Mouse (Mus musculus): ENCODE results near the gene Sp4. TPM values are rescaled to one million over a fixed set of nuclear protein-coding genes. Genes with fewer than 3 reads are reported as not detected.
A peak's percentile ranks its signal among the peaks of the same experiment; 100 is the strongest.

Sp4 gene
- polyA plus RNA-seq, 1 experiment from 2014 or later, result 21.4 TPM

- peak; percentile 89 for ATAC-seq (ENCODE audit: low FRiP score, low read depth)
- WGBS, result under 1% methylated on average over 62 of the region's 74 CpGs
- H3K4me1 ChIP-seq, result peaks cover 21% of the 10 kb centered on the region
- peaks cover 8% of the 10 kb centered on the region; the same call in 1 of the 2 replicates for H3K36me3 ChIP-seq
- peak overlapping the region; percentile 76 for H3K4me3 ChIP-seq
- H3K27me3 ChIP-seq, result no peaks in the 10 kb centered on the region
- H3K9me3 ChIP-seq, result no peaks in the 10 kb centered on the region
- H3K27ac ChIP-seq (replicated peaks), result peak overlapping the region; percentile 97
- H3K4me2 ChIP-seq (replicated peaks), result peak overlapping the region; percentile 67
- H3K9ac ChIP-seq (replicated peaks), result peak overlapping the region; percentile 70
Measured at GRCm38 (mm10) chr12:118301866-118302835, 911 bp upstream of the Sp4 start.

- Histone ChIP-seq H3K9me3 (no peaks in the 10 kb centered on the region), H3K36me3 (peaks cover 8% of the 10 kb centered on the region; the same call in 1 of the 2 replicates), H3K27ac (replicated peaks) (peak overlapping the region; percentile 97), H3K4me3 (peak overlapping the region; percentile 76), H3K27me3 (no peaks in the 10 kb centered on the region), H3K9ac (replicated peaks) (peak overlapping the region; percentile 70), H3K4me2 (replicated peaks) (peak overlapping the region; percentile 59), H3K4me1 (peaks cover 26% of the 10 kb centered on the region)
- ATAC-seq (ENCODE audit: low FRiP score, low read depth), result no peak
- 0% methylated on average over 13 of the region's 13 CpGs for WGBS
Measured at GRCm38 (mm10) chr12:118300754-118301071, 527 bp downstream of the Sp4 start.

GRCm38 (mm10) chr12:118299956-118300355 is 1.3 kb downstream of the Sp4 start:
- WGBS, result 30% methylated on average over 6 of the region's 6 CpGs
- Histone ChIP-seq H3K9me3 (no peaks in the 10 kb centered on the region), H3K9ac (replicated peaks) (no peak overlapping the region), H3K27me3 (no peaks in the 10 kb centered on the region), H3K4me1 (peaks cover 26% of the 10 kb centered on the region), H3K27ac (replicated peaks) (no peak overlapping the region), H3K36me3 (peaks cover 12% of the 10 kb centered on the region; the same call in 1 of the 2 replicates), H3K4me3 (peak overlapping the region; percentile 76), H3K4me2 (replicated peaks) (peak overlapping the region; percentile 59)
- no peak for ATAC-seq (ENCODE audit: low FRiP score, low read depth)

GRCm38 (mm10) chr12:118299172-118299571 is 2.1 kb downstream of the Sp4 start:
- peak overlapping the region; percentile 44 for H3K4me2 ChIP-seq (replicated peaks)
- peaks cover 12% of the 10 kb centered on the region; the same call in 1 of the 2 replicates for H3K36me3 ChIP-seq
- no peak overlapping the region for H3K4me3 ChIP-seq
- H3K4me1 ChIP-seq, result peaks cover 26% of the 10 kb centered on the region
- WGBS, result 80% methylated on average over 9 of the region's 9 CpGs
- no peaks in the 10 kb centered on the region for H3K9me3 ChIP-seq
- H3K27me3 ChIP-seq, result no peaks in the 10 kb centered on the region
- H3K9ac ChIP-seq (replicated peaks), result no peak overlapping the region
- ATAC-seq (ENCODE audit: low FRiP score, low read depth), result no peak
- no peak overlapping the region for H3K27ac ChIP-seq (replicated peaks)

- Histone ChIP-seq H3K9ac (replicated peaks) (no peak overlapping the region), H3K4me1 (peaks cover 26% of the 10 kb centered on the region), H3K9me3 (no peaks in the 10 kb centered on the region), H3K36me3 (peaks cover 12% of the 10 kb centered on the region; the same call in 1 of the 2 replicates), H3K27ac (replicated peaks) (no peak overlapping the region), H3K4me2 (replicated peaks) (peak overlapping the region; percentile 44), H3K4me3 (peak overlapping the region; percentile 12; the same call in 1 of the 2 replicates), H3K27me3 (no peaks in the 10 kb centered on the region)
- WGBS, result 91% methylated on average over 2 of the region's 2 CpGs
- ATAC-seq (ENCODE audit: low FRiP score, low read depth), result no peak
Measured at GRCm38 (mm10) chr12:118298516-118298915, 2.7 kb downstream of the Sp4 start.

GRCm38 (mm10) chr12:118296236-118296635 is 5.0 kb downstream of the Sp4 start:
- H3K4me2 ChIP-seq (replicated peaks), result peak overlapping the region; percentile 47; the same call in 1 of the 2 replicates
- no peak for ATAC-seq (ENCODE audit: low FRiP score, low read depth)
- WGBS, result 91% methylated on average over 2 of the region's 2 CpGs

GRCm38 (mm10) chr12:118295793-118296192 is 5.4 kb downstream of the Sp4 start:
- Histone ChIP-seq H3K4me3 (no peak overlapping the region), H3K4me1 (peaks cover 26% of the 10 kb centered on the region), H3K27me3 (no peaks in the 10 kb centered on the region), H3K36me3 (peaks cover 14% of the 10 kb centered on the region; the same call in 1 of the 2 replicates), H3K9me3 (no peaks in the 10 kb centered on the region), H3K9ac (replicated peaks) (no peak overlapping the region), H3K4me2 (replicated peaks) (no peak overlapping the region), H3K27ac (replicated peaks) (no peak overlapping the region)
- 94% methylated on average over 1 of the region's 1 CpGs for WGBS
- ATAC-seq (ENCODE audit: low FRiP score, low read depth), result no peak

More at GRCm38 (mm10) chr12:118296236-118296635, 5.0 kb downstream of the Sp4 start:
- Histone ChIP-seq H3K27ac (replicated peaks) (no peak overlapping the region), H3K9me3 (no peaks in the 10 kb centered on the region), H3K36me3 (peaks cover 12% of the 10 kb centered on the region; the same call in 1 of the 2 replicates), H3K9ac (replicated peaks) (no peak overlapping the region), H3K4me3 (no peak overlapping the region), H3K4me1 (peaks cover 26% of the 10 kb centered on the region), H3K27me3 (no peaks in the 10 kb centered on the region)

- Histone ChIP-seq H3K4me1 (no peaks in the 10 kb centered on the region), H3K27me3 (no peaks in the 10 kb centered on the region), H3K36me3 (0 out of 2 replicates have a peak, but pooled peaks cover 3% of the 10 kb centered on the region), H3K27ac (replicated peaks) (no peak overlapping the region), H3K9ac (replicated peaks) (no peak overlapping the region), H3K4me2 (replicated peaks) (no peak overlapping the region), H3K4me3 (no peak overlapping the region), H3K9me3 (no peaks in the 10 kb centered on the region)
- no peak for ATAC-seq (ENCODE audit: low FRiP score, low read depth)
- WGBS, result 100% methylated on average over 1 of the region's 1 CpGs
Measured at GRCm38 (mm10) chr12:118288947-118289346, 12.3 kb downstream of the Sp4 start.

- H3K9me3 ChIP-seq, result no peaks in the 10 kb centered on the region
- 92% methylated on average over 6 of the region's 6 CpGs for WGBS
- no peaks in the 10 kb centered on the region for H3K4me1 ChIP-seq
- H3K27ac ChIP-seq (replicated peaks), result no peak overlapping the region
- H3K9ac ChIP-seq (replicated peaks), result no peak overlapping the region
- H3K36me3 ChIP-seq, result no peaks in the 10 kb centered on the region
- no peak overlapping the region for H3K4me2 ChIP-seq (replicated peaks)
- H3K27me3 ChIP-seq, result no peaks in the 10 kb centered on the region
- no peak for ATAC-seq (ENCODE audit: low FRiP score, low read depth)
- no peak overlapping the region for H3K4me3 ChIP-seq
Measured at GRCm38 (mm10) chr12:118285099-118285498, 16.1 kb downstream of the Sp4 start.

- Histone ChIP-seq H3K4me1 (no peaks in the 10 kb centered on the region), H3K4me2 (replicated peaks) (no peak overlapping the region), H3K27me3 (no peaks in the 10 kb centered on the region), H3K36me3 (no peaks in the 10 kb centered on the region), H3K9ac (replicated peaks) (no peak overlapping the region), H3K4me3 (no peak overlapping the region), H3K9me3 (no peaks in the 10 kb centered on the region), H3K27ac (replicated peaks) (no peak overlapping the region)
- no peak for ATAC-seq (ENCODE audit: low FRiP score, low read depth)
- WGBS, result 75% methylated on average over 1 of the region's 1 CpGs
Measured at GRCm38 (mm10) chr12:118281961-118282360, 19.3 kb downstream of the Sp4 start.

GRCm38 (mm10) chr12:118276385-118276784 is 24.9 kb downstream of the Sp4 start:
- ATAC-seq (ENCODE audit: low FRiP score, low read depth), result no peak
- H3K4me3 ChIP-seq, result no peak overlapping the region
- no peak overlapping the region for H3K9ac ChIP-seq (replicated peaks)
- WGBS, result 80% methylated on average over 5 of the region's 5 CpGs
- no peak overlapping the region for H3K4me2 ChIP-seq (replicated peaks)
- H3K36me3 ChIP-seq, result no peaks in the 10 kb centered on the region
- no peak overlapping the region for H3K27ac ChIP-seq (replicated peaks)
- H3K9me3 ChIP-seq, result no peaks in the 10 kb centered on the region
- H3K27me3 ChIP-seq, result no peaks in the 10 kb centered on the region
- H3K4me1 ChIP-seq, result no peaks in the 10 kb centered on the region

GRCm38 (mm10) chr12:118264905-118265304 is 36.3 kb downstream of the Sp4 start:
- Histone ChIP-seq H3K36me3 (peaks cover 11% of the 10 kb centered on the region), H3K4me3 (no peak overlapping the region), H3K27me3 (no peaks in the 10 kb centered on the region), H3K4me1 (no peaks in the 10 kb centered on the region), H3K27ac (replicated peaks) (no peak overlapping the region), H3K9ac (replicated peaks) (no peak overlapping the region), H3K4me2 (replicated peaks) (no peak overlapping the region), H3K9me3 (no peaks in the 10 kb centered on the region)
- no peak for ATAC-seq (ENCODE audit: low FRiP score, low read depth)

Measured in midbrain, embryonic 12.5 days (tissue).